Mouse (Mus musculus) heart, embryonic 13.5 days (tissue): ENCODE data around the gene Plekhg6. TPM values are rescaled to one million over a fixed set of nuclear protein-coding genes. Genes with fewer than 3 reads are reported as not detected.

Experiments
- ATAC-seq: fragments of 200-750 bp; cut with Nextera tagmentation; 2 replicates; pipeline ENCODE4 v1.8.0; 2017; ENCODE audit warnings: moderate TSS enrichment; ENCODE audit not compliant: insufficient number of reproducible peaks, low FRiP score, low TSS enrichment; ENCODE audit errors: extremely low read depth
- H3K27ac ChIP-seq: fragments of 300-500 bp; sonication (generic); replicated peaks from 2 replicates; pipeline ENCODE4 v1.5.1; 2015; ENCODE audit warnings: moderate library complexity, mild to moderate bottlenecking, inconsistent platforms
- H3K27me3 ChIP-seq: fragments of 300-500 bp; sonication (generic); replicated peaks from 2 replicates; pipeline ENCODE4 v1.6.1; 2015; ENCODE audit warnings: mild to moderate bottlenecking, inconsistent platforms
- H3K36me3 ChIP-seq: fragments of 300-500 bp; sonication (generic); 2 replicates; pipeline ENCODE4 v1.6.1; 2015; ENCODE audit warnings: mild to moderate bottlenecking, inconsistent platforms
- H3K4me1 ChIP-seq: fragments of 300-500 bp; sonication (generic); 2 replicates; pipeline ENCODE4 v1.6.1; 2015; ENCODE audit warnings: inconsistent platforms
- H3K4me2 ChIP-seq: fragments of 300-500 bp; sonication (generic); 2 replicates; pipeline ENCODE4 v1.6.1; 2015; ENCODE audit warnings: inconsistent platforms, mild to moderate bottlenecking, moderate library complexity
- H3K4me3 ChIP-seq: fragments of 300-500 bp; sonication (generic); 2 replicates; pipeline ENCODE4 v1.5.1; 2015; ENCODE audit warnings: moderate library complexity, mild to moderate bottlenecking, inconsistent platforms
- H3K9ac ChIP-seq: fragments of 300-500 bp; sonication (generic); 2 replicates; pipeline ENCODE4 v1.6.1; 2015; ENCODE audit warnings: inconsistent platforms, mild to moderate bottlenecking, moderate library complexity
- H3K9me3 ChIP-seq: fragments of 300-500 bp; sonication (generic); 2 replicates; pipeline ENCODE4 v1.6.1; 2016; ENCODE audit warnings: inconsistent platforms
- WGBS: fragments of 180-500 bp; shearing (Covaris S2); methylation state at CpG from one replicate; pipeline ENCODE4 v1.1.7; 2015; ENCODE audit warnings: mixed read lengths; 5-methylcytosine and 5-hydroxymethylcytosine counted together
- polyA plus RNA-seq: library from polyadenylated mRNA; unstranded; fragments of >200 nt; fragmentation: Nextera tagmentation; extraction: Ambion mirVana; gene quantifications from 2 replicates; pipeline ENCODE4 v1.2.1, GENCODE M21; 2015

Gene Plekhg6
- polyA plus RNA-seq, 1 experiment from 2014 or later = 0.11 TPM

DNA sequence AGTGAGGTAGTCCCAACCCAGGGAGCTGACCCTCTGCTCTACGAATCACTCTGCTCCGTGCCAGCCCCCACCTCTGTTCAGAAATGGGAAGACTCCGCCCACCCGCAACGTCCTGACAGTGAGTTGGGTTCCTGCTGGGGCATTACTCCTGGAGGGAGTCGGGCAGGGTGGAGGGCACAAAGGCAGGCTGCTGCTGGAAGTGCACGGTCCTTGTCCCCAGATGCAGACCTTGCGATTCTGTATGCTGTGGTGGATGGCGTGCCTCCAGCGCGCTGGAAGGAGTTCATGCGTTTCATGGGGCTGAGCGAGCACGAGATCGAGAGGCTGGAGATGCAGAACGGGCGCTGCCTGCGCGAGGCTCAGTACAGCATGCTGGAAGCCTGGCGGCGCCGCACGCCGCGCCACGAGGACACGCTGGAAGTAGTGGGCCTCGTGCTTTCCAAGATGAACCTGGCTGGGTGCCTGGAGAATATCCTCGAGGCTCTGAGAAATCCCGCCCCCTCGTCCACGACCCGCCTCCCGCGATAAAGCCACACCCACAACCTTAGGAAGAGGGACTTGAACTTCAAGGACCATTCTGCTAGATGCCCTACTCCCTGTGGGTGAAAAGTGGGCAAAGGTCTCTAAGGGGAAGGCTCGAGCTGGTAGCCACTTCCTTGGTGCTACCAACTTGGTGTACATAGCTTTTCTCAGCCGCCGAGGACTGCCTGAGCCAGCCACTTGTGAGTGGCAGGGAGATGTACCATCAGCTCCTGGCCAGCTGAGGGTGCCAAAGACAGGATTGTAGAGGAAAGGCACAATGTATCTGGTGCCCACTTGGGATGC lies 18.9 kb downstream of the Plekhg6 start:
- Histone ChIP-seq H3K36me3 (peaks cover 57% of the 10 kb centered on the region), H3K27ac (no peak overlapping the region), H3K4me3 (no peak overlapping the region), H3K9me3 (no peaks in the 10 kb centered on the region), H3K9ac (no peak overlapping the region; the same call in 1 of the 2 replicates), H3K4me1 (peaks cover 25% of the 10 kb centered on the region), H3K4me2 (no peak overlapping the region), H3K27me3 (peaks cover 47% of the 10 kb centered on the region)
- ATAC-seq = no peak
- 45% methylated on average over 38 of the region's 38 CpGs for WGBS

DNA sequence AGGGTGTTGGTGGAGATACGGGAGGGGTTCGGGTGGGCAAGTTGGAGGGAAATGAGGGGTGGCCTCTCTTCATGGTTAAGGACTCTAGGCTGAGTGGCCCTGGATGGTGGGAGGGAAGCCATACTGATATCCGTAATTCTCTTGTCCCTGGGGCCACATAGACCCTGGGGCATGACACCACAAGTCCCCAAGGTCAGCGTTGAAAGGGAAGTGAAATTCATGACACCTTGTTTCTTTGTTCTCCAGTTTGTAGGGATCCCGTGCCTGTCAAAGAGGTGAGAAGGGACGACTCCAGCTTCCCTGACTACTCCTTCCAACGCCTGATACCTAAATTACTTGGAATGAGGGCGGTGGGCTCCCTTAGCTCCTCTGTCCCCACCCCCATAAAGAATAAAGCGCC lies 19.7 kb downstream of the Plekhg6 start:
- no peak overlapping the region for H3K9ac ChIP-seq
- ATAC-seq = no peak
- H3K9me3 ChIP-seq = no peaks in the 10 kb centered on the region
- H3K36me3 ChIP-seq = peaks cover 57% of the 10 kb centered on the region
- H3K4me1 ChIP-seq = peaks cover 33% of the 10 kb centered on the region
- H3K4me3 ChIP-seq = no peak overlapping the region
- no peak overlapping the region for H3K4me2 ChIP-seq
- WGBS = 62% methylated on average over 9 of the region's 9 CpGs
- no peak overlapping the region for H3K27ac ChIP-seq
- peaks cover 47% of the 10 kb centered on the region for H3K27me3 ChIP-seq

DNA sequence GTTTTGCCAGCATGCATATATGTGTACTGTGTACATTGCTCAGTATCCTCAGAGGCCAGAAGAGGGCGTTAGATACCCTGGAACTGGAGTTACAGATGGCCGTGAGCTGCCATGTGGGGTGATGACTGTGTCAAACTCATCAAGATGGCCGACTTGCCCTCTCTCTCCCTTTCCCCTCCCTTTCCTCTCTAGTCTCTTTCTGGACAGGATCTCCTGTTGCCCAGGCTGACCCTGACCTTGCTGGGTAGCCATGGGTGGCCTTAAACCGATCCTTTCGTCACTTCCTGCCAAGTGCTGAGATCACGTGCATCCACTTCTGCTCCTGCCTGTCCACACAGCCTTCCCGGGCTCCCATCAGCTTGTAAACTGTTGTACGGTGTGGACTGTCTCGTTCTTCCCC lies 20.6 kb downstream of the Plekhg6 start:
- Histone ChIP-seq H3K4me1 (peaks cover 42% of the 10 kb centered on the region), H3K27me3 (peaks cover 47% of the 10 kb centered on the region), H3K27ac (no peak overlapping the region), H3K9ac (no peak overlapping the region), H3K4me3 (no peak overlapping the region), H3K9me3 (no peaks in the 10 kb centered on the region), H3K4me2 (no peak overlapping the region), H3K36me3 (peaks cover 57% of the 10 kb centered on the region)
- WGBS = 47% methylated on average over 9 of the region's 9 CpGs
- no peak for ATAC-seq

DNA sequence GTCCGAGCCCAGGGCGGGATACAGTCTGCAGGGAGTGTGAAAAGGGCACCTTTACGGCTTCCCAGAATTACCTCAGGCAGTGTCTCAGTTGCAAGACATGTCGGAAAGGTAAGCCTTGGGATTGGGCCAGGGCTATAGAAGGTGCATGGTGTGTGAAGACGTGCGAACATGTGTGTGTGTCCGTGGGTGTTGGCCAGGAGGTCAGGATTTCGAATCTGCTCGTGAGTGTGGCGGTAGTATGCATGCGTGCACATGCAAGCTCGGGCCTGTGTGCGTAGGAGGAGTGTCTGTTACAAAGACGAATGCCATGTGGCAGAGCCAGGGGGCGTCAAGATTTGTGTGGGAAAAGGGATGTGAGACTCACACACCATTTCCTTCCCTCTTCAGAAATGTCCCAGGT lies 23.3 kb downstream of the Plekhg6 start:
- H3K36me3 ChIP-seq = peaks cover 55% of the 10 kb centered on the region
- H3K9ac ChIP-seq = no peak overlapping the region
- no peak overlapping the region for H3K4me2 ChIP-seq
- H3K4me3 ChIP-seq = no peak overlapping the region
- no peak for ATAC-seq
- H3K9me3 ChIP-seq = no peaks in the 10 kb centered on the region
- no peak overlapping the region for H3K27ac ChIP-seq
- peaks cover 52% of the 10 kb centered on the region for H3K4me1 ChIP-seq
- 87% methylated on average over 15 of the region's 15 CpGs for WGBS
- H3K27me3 ChIP-seq = peaks cover 23% of the 10 kb centered on the region

DNA sequence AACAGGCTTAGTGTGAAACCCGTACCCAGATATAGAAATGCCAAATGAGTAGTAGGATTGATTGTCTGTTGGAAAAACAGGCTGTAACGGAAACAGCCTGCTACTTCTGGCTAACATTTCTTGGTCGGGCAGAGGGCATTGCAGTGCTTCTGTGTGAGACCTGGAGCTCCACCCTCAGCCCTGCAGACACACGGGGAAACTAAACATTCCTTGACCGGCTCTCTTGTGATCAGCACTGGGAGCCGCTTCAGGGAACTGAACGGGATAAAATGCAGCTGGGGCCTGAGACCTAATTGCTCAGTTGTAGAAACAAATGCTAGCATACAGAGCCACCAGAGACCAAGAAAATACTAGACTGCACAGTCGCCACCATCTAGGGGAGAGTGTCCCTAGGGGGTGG lies 24.3 kb downstream of the Plekhg6 start:
- Histone ChIP-seq H3K27me3 (peaks cover 12% of the 10 kb centered on the region), H3K4me3 (no peak overlapping the region), H3K36me3 (peaks cover 46% of the 10 kb centered on the region), H3K9me3 (no peaks in the 10 kb centered on the region), H3K27ac (0 out of 2 replicates have a peak overlapping the region, but pooled peaks have one; percentile 0), H3K9ac (no peak overlapping the region), H3K4me2 (no peak overlapping the region), H3K4me1 (peaks cover 58% of the 10 kb centered on the region)
- WGBS = 27% methylated on average over 8 of the region's 8 CpGs
- no peak for ATAC-seq

DNA sequence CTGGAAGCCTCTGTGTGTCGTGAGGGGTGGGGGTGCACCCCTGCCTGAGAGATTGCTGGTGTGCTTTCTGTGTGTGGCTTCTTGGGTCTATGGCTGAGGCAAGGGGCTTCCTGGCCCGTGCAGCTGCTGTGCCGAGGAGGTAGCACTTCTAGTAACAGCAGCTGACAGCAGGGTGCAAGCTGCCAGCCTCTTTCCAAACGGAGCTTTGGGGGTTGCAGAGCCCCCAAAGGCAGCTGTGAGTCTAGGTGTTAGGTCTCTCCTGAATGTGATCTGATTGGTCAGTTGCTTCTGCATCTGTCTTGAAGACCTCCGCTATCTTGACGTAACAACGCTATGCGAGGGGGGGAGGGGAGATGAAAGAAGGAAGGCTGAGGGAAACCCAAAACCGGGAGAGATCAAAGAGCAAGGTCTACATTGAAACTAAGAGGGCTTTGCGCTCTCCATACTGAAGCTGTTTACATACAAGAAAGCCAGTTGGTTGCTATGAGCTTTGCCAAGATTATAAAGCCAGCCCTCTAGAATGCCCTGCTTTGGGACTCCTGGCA lies 25.3 kb downstream of the Plekhg6 start:
- Histone ChIP-seq H3K36me3 (peaks cover 36% of the 10 kb centered on the region), H3K4me1 (peaks cover 68% of the 10 kb centered on the region), H3K27ac (peak overlapping the region; percentile 78), H3K9me3 (no peaks in the 10 kb centered on the region), H3K4me2 (peak overlapping the region; percentile 60), H3K9ac (peak overlapping the region; percentile 65), H3K27me3 (peaks cover 2% of the 10 kb centered on the region; the same call in 1 of the 2 replicates), H3K4me3 (peak overlapping the region; percentile 26)
- ATAC-seq = no peak
- WGBS = 6% methylated on average over 10 of the region's 10 CpGs

DNA sequence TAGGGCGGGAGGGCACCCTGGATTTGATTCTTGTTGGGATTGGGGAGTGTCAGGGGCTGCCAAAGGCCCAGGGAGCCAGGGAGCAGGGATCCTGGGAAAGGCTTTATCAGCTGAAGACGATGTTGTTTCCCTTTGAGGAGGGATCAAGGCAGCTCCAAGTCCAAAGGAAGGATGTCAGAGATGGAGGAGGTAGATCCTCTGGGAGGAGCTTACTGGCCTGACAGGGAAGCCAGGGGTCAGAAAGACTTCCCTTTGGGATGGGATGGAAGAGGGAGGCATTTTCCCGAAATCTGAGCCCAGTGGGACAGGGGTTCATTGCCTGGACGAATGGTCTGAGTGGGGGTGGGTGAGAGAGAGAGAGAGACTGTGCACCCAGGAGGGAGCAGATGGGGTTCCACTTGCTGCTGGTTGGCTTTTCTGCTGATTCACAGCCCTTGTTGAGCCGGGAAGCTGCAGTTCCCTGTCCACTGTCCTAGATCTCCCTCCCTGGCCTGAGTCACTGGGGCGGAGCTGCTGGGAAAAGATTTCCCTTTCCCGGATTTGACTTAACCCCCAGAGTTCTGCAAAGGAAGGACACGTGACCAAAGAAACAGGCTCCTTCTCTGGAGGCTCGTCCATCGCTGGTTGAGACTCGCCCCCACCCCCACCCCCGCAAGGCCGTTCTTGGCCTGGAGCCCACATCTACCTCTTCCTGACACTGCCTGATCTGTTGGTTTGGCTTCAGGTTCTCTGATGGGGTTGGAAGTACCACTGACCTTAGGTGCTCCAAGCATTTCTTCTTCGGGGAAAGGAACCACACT lies 26.0 kb downstream of the Plekhg6 start:
- H3K36me3 ChIP-seq = peaks cover 28% of the 10 kb centered on the region
- peak overlapping the region; percentile 78 for H3K27ac ChIP-seq
- H3K4me1 ChIP-seq = peaks cover 72% of the 10 kb centered on the region
- peak overlapping the region; percentile 65 for H3K9ac ChIP-seq
- H3K4me2 ChIP-seq = peak overlapping the region; percentile 60
- 0 out of 2 replicates have a peak, but pooled peaks have one; percentile 12 for ATAC-seq
- no peaks in the 10 kb centered on the region; the same call in 1 of the 2 replicates for H3K27me3 ChIP-seq
- H3K9me3 ChIP-seq = no peaks in the 10 kb centered on the region
- WGBS = 10% methylated on average over 14 of the region's 14 CpGs
- H3K4me3 ChIP-seq = peak overlapping the region; percentile 26

DNA sequence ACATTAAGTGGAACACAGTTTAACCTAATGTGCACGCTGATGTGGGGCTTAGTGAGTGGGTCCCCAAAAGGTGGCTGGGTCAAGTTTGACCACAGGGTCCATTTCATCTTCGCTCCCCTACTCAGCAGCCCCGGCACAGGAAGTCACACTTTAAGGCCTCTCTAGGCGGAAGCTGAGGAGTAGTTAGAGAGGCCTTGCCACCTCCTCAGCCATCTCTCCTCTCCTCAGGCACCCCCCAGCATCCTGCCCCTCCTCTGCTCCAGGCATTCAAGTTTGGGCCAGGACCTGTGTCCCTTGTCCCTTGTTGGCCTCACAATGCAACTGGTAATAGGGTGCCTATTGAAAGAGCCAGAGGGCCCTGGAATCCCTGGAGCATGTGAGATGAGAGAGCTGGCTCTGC lies 26.9 kb downstream of the Plekhg6 start:
- H3K9me3 ChIP-seq = no peaks in the 10 kb centered on the region
- no peak overlapping the region for H3K9ac ChIP-seq
- H3K27me3 ChIP-seq = no peaks in the 10 kb centered on the region; the same call in 1 of the 2 replicates
- H3K27ac ChIP-seq = peak overlapping the region; percentile 78
- H3K4me2 ChIP-seq = peak overlapping the region; percentile 60
- H3K4me3 ChIP-seq = no peak overlapping the region
- 61% methylated on average over 4 of the region's 4 CpGs for WGBS
- no peak for ATAC-seq
- H3K4me1 ChIP-seq = peaks cover 75% of the 10 kb centered on the region
- H3K36me3 ChIP-seq = peaks cover 19% of the 10 kb centered on the region

DNA sequence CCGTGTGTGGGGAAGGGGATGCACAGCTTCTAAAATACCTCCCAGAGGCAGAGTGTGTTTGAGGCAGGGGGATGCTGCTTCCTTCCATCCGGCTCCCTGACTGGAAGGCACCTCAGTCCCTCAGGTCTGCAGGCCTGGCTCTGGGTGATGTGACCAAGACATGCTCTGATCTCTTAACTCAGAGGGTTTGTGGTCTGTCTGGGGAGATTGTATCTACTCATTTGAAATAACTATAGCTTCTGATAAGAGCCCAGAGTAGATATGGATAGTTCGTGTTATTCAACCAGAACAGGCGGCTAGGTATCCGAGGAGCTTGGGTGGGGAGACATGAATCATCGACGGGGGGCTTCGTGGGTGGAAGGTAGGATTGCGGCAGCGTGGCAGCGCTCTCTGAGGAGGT lies 27.4 kb downstream of the Plekhg6 start:
- H3K36me3 ChIP-seq = peaks cover 15% of the 10 kb centered on the region
- no peak overlapping the region for H3K27ac ChIP-seq
- H3K4me3 ChIP-seq = no peak overlapping the region
- peaks cover 79% of the 10 kb centered on the region for H3K4me1 ChIP-seq
- no peak overlapping the region; the same call in 1 of the 2 replicates for H3K4me2 ChIP-seq
- H3K9me3 ChIP-seq = no peaks in the 10 kb centered on the region
- ATAC-seq = no peak
- no peaks in the 10 kb centered on the region; the same call in 1 of the 2 replicates for H3K27me3 ChIP-seq
- H3K9ac ChIP-seq = 0 out of 2 replicates have a peak overlapping the region, but pooled peaks have one; percentile 40
- 69% methylated on average over 11 of the region's 11 CpGs for WGBS

DNA sequence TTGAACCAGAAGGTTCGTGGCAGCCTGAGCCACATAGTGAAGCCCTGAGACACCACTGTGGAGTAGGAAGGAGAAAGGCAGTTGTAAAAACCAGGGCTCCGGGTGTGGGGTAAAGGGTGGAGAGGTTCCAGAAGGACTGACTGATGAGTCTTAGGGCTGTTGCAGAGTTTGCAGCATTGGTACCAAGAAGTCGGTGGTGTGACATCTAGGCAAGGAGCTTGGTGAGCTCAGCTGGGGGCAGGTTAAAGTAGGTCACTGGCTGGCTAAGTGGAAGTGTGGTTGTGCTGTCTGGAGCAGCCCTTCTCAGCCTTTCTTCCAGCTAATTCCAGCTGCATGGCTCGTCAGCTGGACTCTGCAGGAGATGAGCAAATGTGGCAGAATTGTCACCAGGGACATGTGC lies 27.8 kb downstream of the Plekhg6 start:
- Histone ChIP-seq H3K9ac (0 out of 2 replicates have a peak overlapping the region, but pooled peaks have one; percentile 40), H3K4me3 (no peak overlapping the region), H3K9me3 (no peaks in the 10 kb centered on the region), H3K27me3 (no peaks in the 10 kb centered on the region; the same call in 1 of the 2 replicates), H3K36me3 (peaks cover 11% of the 10 kb centered on the region), H3K4me1 (peaks cover 81% of the 10 kb centered on the region), H3K4me2 (peak overlapping the region; percentile 90; the same call in 1 of the 2 replicates), H3K27ac (0 out of 2 replicates have a peak overlapping the region, but pooled peaks have one; percentile 42)
- WGBS = 53% methylated on average over 4 of the region's 4 CpGs
- ATAC-seq = no peak

DNA sequence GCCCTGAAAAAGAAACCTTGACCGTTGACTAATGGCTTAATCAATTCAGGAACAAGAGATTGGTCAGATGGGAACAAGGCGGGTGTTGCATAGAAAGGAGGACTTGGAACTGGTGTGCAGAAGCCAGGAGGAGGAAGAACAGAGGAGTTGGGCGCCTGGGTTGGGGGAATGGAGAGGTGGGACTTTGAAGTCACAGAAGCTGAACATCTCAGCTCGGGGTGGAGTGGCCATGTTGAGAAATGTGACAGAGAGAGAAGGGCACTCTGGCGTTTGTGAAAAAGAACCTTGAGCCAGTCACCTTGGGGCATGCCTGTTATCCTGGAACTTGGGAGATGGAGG lies 28.6 kb downstream of the Plekhg6 start:
- Histone ChIP-seq H3K9ac (no peak overlapping the region), H3K9me3 (no peaks in the 10 kb centered on the region), H3K4me3 (no peak overlapping the region; the same call in 1 of the 2 replicates), H3K4me2 (peak overlapping the region; percentile 90), H3K4me1 (peaks cover 81% of the 10 kb centered on the region), H3K27ac (0 out of 2 replicates have a peak overlapping the region, but pooled peaks have one; percentile 8), H3K36me3 (peaks cover 3% of the 10 kb centered on the region), H3K27me3 (no peaks in the 10 kb centered on the region)
- ATAC-seq = no peak
- 56% methylated on average over 5 of the region's 5 CpGs for WGBS
